Mouse (Mus musculus) megakaryocyte, embryonic 14.5 days (primary cell): ENCODE results near the gene Gm49601.

ENCODE experiments used
- FLI1 ChIP-seq: IDR thresholded peaks from 2 replicates; pipeline ENCODE4 v1.6.1; 2012; ENCODE audit warnings: low read length, inconsistent platforms, mixed read lengths
- GATA1 ChIP-seq: IDR thresholded peaks from 3 replicates; pipeline ENCODE4 v1.6.1; 2012; ENCODE audit warnings: mixed read lengths, low read length, inconsistent platforms, borderline replicate concordance

DNA sequence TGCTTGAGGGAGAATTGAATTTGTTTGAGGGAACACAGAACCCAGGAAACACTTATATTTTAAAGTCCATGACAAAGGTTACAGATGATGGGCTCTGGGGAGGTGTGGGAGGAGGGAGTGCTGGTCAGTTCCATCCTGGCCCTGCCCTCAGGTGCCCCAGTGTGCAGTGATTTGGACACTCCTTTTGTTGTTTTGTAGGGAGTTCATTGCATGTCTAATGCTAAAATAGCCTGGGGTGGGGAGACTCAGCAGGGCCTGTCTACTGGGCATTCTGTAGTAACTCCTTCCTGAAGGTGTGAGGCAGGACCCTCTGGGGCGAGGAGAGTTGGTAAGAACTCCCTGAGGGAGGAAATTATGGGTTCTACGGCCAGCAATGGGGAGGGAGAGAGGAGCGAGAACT, 10.6 kb upstream of the Gm49601 start:
- no peak for TF ChIP-seq GATA1
- no peak for TF ChIP-seq FLI1
